Mouse (Mus musculus) hindbrain, embryonic 11.5 days (tissue): ENCODE measurements around the gene Glod5. TPM values are rescaled to one million over a fixed set of nuclear protein-coding genes. Genes with fewer than 3 reads are reported as not detected.
"Not testable (repeated sequence)": the region's sequence is repeated elsewhere in the genome, so short reads cannot be mapped to it uniquely, and the experiment has no call there.

Experiments used
- ATAC-seq: fragments of 200-750 bp; cut with Nextera tagmentation; 2 replicates; pipeline ENCODE4 v1.8.0; 2017; ENCODE audit warnings: mild to moderate bottlenecking, moderate TSS enrichment, moderate library complexity; ENCODE audit not compliant: low FRiP score
- DNase-seq: peaks from one replicate; pipeline ENCODE4 v3.0.0-alpha.2; 2015; ENCODE audit warnings: low spot score
- H3K27ac ChIP-seq: fragments of 300-500 bp; sonication (generic); 2 replicates; pipeline ENCODE4 v1.5.1; 2014; ENCODE audit warnings: mild to moderate bottlenecking, low read depth, low read length
- H3K27me3 ChIP-seq: fragments of 300-500 bp; sonication (generic); 2 replicates; pipeline ENCODE4 v1.6.1; 2014; ENCODE audit warnings: mild to moderate bottlenecking, low read length, moderate library complexity, mixed read lengths; ENCODE audit not compliant: control insufficient read depth, insufficient read depth
- H3K36me3 ChIP-seq: fragments of 300-500 bp; sonication (generic); 2 replicates; pipeline ENCODE4 v1.6.1; 2014; ENCODE audit warnings: mild to moderate bottlenecking, low read length, moderate library complexity, mixed read lengths; ENCODE audit not compliant: control insufficient read depth, insufficient read depth
- H3K4me1 ChIP-seq: fragments of 300-500 bp; sonication (generic); replicated peaks from 2 replicates; pipeline ENCODE4 v1.6.1; 2014; ENCODE audit warnings: low read length, mixed read lengths; ENCODE audit not compliant: control insufficient read depth, insufficient read depth
- H3K4me2 ChIP-seq: fragments of 300-500 bp; sonication (generic); replicated peaks from 2 replicates; pipeline ENCODE4 v1.6.1; 2014; ENCODE audit warnings: mild to moderate bottlenecking, low read depth, low read length
- H3K4me3 ChIP-seq: fragments of 300-500 bp; sonication (generic); 2 replicates; pipeline ENCODE4 v1.5.1; 2014; ENCODE audit warnings: low read depth, low read length
- H3K9ac ChIP-seq: fragments of 300-500 bp; sonication (generic); 2 replicates; pipeline ENCODE4 v1.6.1; 2014; ENCODE audit warnings: low read depth, low read length
- H3K9me3 ChIP-seq: fragments of 300-500 bp; sonication (generic); 2 replicates; pipeline ENCODE4 v1.6.1; 2016; ENCODE audit warnings: low read length; ENCODE audit not compliant: control insufficient read depth
- WGBS: fragments of 180-500 bp; shearing (Covaris S2); extraction: QIAGEN DNeasy Blood & Tissue Kit; methylation state at CpG from one replicate; pipeline ENCODE4 v1.1.7; 2014; 5-methylcytosine and 5-hydroxymethylcytosine counted together
- polyA plus RNA-seq: library from polyadenylated mRNA; unstranded; fragments of >200 nt; fragmentation: Nextera tagmentation; extraction: Ambion mirVana; gene quantifications from 2 replicates; pipeline ENCODE4 v1.2.1, GENCODE M21; 2014

The Glod5 gene
- polyA plus RNA-seq, result not detected in 2 replicates

DNA sequence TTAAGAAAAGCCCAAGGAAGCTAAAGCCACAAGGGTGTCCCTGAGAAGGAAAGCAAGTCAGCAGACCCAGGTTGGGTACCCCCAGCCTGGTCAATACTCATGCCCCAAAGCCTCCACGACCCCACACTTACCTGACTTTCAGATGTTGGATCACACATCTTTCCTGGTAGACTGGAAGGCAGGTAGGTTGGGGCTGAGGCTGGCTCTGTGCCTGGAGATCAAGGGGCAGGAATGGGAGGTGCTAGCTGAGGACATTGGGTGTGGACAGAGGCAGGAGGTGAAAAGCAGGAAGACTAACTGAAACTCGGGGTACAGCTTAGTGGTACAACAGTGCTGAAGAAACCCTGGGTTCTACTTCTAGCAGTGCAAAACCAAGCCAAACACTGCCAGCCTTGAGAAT, at the start of gene Glod5:
TSS of gene Glod5 (minus strand) at position 207 of the 400 bp plus-strand sequence.
- Histone ChIP-seq H3K27me3 (no peaks in the 10 kb centered on the region), H3K27ac (no peak within 1 kb of the TSS), H3K36me3 (no peaks in the 10 kb centered on the region), H3K9me3 (no peaks in the 10 kb centered on the region), H3K9ac (no peak within 1 kb of the TSS), H3K4me3 (no peak within 1 kb of the TSS), H3K4me2 (no peak within 1 kb of the TSS), H3K4me1 (no peaks in the 10 kb centered on the region)
- no peak for DNase-seq
- WGBS, result 71% methylated on average over 2 of the region's 2 CpGs
- ATAC-seq, result no peak

DNA sequence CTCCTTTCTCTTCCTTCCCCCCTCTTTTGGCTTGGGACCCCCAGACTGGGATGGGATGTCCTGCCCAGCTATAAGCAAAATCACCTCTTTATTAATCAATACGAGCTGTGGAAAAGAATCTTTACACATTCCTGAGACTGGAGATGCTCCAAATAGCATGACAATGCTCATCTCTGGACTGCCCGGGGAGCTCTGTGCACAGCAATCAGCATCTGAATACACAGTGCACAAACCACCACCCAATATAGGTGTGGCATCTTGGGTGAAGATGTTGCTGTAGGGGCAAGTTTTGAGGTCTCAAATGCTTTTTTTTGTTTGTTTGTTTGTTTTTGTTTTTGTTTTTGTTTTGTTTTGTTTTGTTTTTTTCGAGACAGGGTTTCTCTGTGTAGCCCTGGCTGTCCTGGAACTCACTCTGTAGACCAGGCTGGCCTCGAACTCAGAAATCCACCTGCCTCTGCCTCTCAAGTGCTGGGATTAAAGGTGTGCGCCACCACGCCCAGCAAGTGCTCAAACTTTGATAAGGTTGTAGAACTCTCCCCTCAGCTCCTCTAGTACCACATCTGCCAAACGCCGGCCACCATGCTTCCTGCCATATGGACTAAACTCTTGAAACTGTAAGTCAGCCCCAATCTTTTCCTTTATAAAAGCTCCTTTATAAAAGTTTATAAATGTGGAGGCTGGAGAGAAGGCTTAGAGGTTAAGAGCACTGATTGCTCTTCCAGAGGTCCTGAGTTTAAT, 32.9 kb upstream of the Glod5 start:
- not testable (repeated sequence) for H3K27me3 ChIP-seq, H3K36me3 ChIP-seq, H3K4me1 ChIP-seq, H3K9ac ChIP-seq, H3K4me3 ChIP-seq, DNase-seq, H3K27ac ChIP-seq, H3K4me2 ChIP-seq, H3K9me3 ChIP-seq, ATAC-seq
- 78% methylated on average over 7 of the region's 8 CpGs for WGBS

DNA sequence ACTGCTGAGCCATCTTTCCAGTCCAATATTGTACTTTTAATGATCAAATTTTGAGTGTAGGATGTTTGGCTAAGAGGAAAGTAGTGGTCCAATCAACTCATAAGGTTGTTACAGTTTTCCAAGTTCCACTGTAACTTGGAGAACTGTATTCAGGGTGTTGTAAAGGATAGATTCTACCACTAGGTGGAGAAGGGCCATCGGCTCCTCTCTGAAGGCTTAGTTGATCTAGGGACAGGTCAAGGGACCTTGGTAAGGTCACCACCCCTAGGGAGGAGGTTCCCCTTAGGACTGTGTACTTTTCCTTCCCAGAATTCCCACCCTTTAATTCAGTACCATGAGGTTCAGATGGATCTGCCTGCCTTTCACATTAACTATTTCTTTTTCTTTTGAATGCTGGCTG, 14.7 kb upstream of the Glod5 start:
- Histone ChIP-seq H3K9ac (no peak overlapping the region), H3K27ac (no peak overlapping the region), H3K36me3 (no peaks in the 10 kb centered on the region), H3K4me2 (no peak overlapping the region), H3K9me3 (no peaks in the 10 kb centered on the region), H3K27me3 (no peaks in the 10 kb centered on the region), H3K4me3 (no peak overlapping the region), H3K4me1 (no peaks in the 10 kb centered on the region)
- DNase-seq, result no peak
- 65% methylated on average over 1 of the region's 1 CpGs for WGBS
- no peak for ATAC-seq

DNA sequence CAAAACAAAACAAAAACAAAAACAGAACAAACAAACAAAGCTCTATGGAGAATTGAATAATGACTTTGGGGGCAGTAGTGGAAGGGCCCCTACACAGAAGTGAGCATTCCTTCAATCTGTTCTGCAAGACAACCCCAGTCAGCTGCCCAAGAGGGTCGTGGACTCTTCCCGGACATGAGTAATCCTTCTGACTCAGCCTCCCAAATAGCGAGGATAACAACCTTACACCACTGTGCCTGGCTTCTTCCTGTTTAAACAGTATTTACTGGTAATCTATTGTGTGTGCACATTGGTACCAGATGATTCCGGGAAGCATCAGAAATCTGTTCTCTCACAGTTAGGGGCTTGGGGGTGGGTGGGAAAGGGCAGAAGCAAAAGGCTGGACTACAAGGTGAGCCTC, 8.5 kb upstream of the Glod5 start:
- Histone ChIP-seq H3K4me3 (no peak overlapping the region), H3K36me3 (no peaks in the 10 kb centered on the region), H3K27me3 (no peaks in the 10 kb centered on the region), H3K27ac (no peak overlapping the region), H3K4me1 (no peaks in the 10 kb centered on the region), H3K9ac (no peak overlapping the region), H3K4me2 (no peak overlapping the region), H3K9me3 (no peaks in the 10 kb centered on the region)
- DNase-seq (no peak), ATAC-seq (no peak)
- WGBS, result 77% methylated on average over 4 of the region's 4 CpGs

DNA sequence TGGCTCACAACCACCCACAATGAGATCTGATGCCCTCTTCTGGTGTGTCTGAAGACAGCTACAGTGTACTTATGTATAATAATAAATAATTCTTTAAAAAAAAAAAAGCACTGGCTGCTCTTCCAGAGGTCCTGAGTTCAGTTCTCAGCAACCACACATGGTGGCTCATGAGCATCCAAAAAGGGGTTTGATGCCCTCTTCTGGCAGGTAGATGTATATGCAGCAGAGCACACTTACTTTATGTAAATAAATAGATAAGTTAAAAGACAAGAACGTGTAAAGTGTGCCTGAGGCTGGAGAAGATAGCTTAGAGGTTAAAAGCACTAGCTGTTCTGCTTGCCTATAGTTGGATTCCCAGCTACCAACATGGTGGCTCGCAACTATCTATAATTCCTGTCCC, 6.5 kb upstream of the Glod5 start:
- H3K27ac ChIP-seq, result no peak overlapping the region
- H3K4me1 ChIP-seq, result no peaks in the 10 kb centered on the region
- H3K9ac ChIP-seq, result no peak overlapping the region
- no peaks in the 10 kb centered on the region for H3K36me3 ChIP-seq
- H3K4me3 ChIP-seq, result no peak overlapping the region
- DNase-seq (no peak), ATAC-seq (no peak)
- H3K9me3 ChIP-seq, result no peaks in the 10 kb centered on the region
- 75% methylated on average over 2 of the region's 2 CpGs for WGBS
- no peak overlapping the region for H3K4me2 ChIP-seq
- H3K27me3 ChIP-seq, result no peaks in the 10 kb centered on the region

DNA sequence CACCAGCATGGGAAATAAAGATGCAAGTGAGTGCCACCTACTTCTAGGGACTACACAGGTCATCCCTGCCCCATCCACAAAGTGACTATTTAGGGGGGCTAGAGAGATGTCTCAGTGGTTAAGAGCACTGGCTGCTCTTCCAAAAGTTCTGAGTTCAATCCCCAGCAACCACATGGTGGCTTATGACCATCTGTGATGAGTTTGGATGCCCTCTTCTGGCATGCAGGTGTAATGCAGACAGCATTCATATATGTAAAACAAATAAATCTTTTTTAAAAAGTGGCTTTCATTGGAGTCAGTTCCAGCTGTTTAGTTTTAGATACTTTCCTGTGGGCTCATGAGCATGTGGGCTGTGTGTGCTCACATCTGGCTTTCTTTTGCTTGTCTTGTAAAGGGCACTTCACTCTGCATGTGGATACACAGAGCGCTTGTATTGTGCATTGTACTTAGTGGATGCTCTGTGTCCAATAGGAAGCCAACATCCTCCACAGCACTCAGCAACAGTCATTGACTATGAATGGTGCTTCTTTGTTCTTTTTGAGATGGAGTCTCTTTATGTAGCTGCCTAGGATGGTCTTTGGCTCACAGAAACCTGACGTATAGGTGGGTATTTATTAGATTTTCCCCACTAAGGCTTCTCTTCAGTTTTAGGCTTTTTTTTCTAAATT, 2.0 kb upstream of the Glod5 start:
- H3K9ac ChIP-seq, result no peak overlapping the region
- no peak overlapping the region for H3K4me3 ChIP-seq
- WGBS, result 66% methylated on average over 2 of the region's 2 CpGs
- no peaks in the 10 kb centered on the region for H3K9me3 ChIP-seq
- H3K36me3 ChIP-seq, result no peaks in the 10 kb centered on the region
- ATAC-seq, result no peak
- H3K4me1 ChIP-seq, result no peaks in the 10 kb centered on the region
- DNase-seq, result no peak
- H3K27me3 ChIP-seq, result no peaks in the 10 kb centered on the region
- no peak overlapping the region for H3K27ac ChIP-seq
- H3K4me2 ChIP-seq, result no peak overlapping the region

DNA sequence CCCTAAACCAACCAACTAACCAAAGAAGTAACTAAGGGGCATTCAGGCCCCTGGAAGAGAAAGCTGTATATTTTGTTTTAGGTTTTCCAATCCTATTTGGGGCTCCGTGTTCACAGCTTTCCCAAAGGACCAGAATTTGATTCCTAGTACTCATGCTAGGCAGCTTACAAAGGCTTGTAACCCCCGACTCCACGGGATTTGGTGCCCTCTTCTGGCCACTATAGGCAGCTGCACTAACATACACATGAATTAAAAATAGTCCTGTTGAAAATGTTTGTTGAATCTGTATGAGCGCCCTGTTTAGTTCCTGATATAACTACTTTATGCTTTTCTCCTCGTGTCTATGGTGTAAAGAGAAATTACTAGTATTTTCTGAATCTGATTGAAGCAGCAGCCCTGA, 1.1 kb downstream of the Glod5 start:
- H3K4me2 ChIP-seq, result no peak overlapping the region
- no peak overlapping the region for H3K27ac ChIP-seq
- H3K27me3 ChIP-seq, result no peaks in the 10 kb centered on the region
- peak; percentile 64 for DNase-seq
- H3K36me3 ChIP-seq, result no peaks in the 10 kb centered on the region
- WGBS, result 16% methylated on average over 5 of the region's 5 CpGs
- no peak for ATAC-seq
- no peaks in the 10 kb centered on the region for H3K4me1 ChIP-seq
- no peak overlapping the region for H3K9ac ChIP-seq
- H3K4me3 ChIP-seq, result no peak overlapping the region
- no peaks in the 10 kb centered on the region for H3K9me3 ChIP-seq

DNA sequence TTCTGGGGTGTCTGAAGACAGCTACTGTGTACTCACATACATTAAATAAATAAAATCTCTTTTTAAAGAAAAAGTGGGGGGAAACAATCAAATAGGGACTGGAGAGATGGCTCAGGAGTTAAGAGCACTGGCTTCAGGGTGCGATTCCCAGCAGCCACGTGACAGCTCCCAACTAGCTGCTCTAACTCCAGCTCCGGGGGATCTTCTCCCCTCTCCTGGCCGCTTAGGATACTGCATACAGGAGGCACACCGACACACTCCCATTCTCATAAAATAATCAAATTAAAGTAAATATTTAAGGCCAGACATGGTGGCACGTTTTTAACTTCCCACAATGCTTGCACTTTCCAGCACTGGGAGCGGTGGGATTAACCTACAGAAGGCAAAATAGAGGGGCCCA, 2.6 kb downstream of the Glod5 start:
- H3K9me3 ChIP-seq, H3K4me1 ChIP-seq, H3K4me3 ChIP-seq, H3K4me2 ChIP-seq, H3K27me3 ChIP-seq, H3K9ac ChIP-seq, H3K27ac ChIP-seq, H3K36me3 ChIP-seq, ATAC-seq: not testable (repeated sequence)
- peak; percentile 22 for DNase-seq
- 30% methylated on average over 7 of the region's 7 CpGs for WGBS
